Mouse (Mus musculus) neural tube, embryonic 14.5 days (tissue): ENCODE measurements around the gene Kmt2a. TPM values are rescaled to one million over a fixed set of nuclear protein-coding genes. Genes with fewer than 3 reads are reported as not detected.

Source experiments
- ATAC-seq: fragments of 200-750 bp; cut with Nextera tagmentation; 2 replicates; pipeline ENCODE4 v1.8.0; 2017; ENCODE audit warnings: low read depth, mild to moderate bottlenecking, moderate TSS enrichment, moderate library complexity
- H3K27ac ChIP-seq: fragments of 300-500 bp; sonication (generic); 2 replicates; pipeline ENCODE4 v1.5.1; 2014; ENCODE audit warnings: low read depth, mild to moderate bottlenecking, control low read depth, low read length, moderate library complexity, mixed read lengths
- H3K27me3 ChIP-seq: fragments of 300-500 bp; sonication (generic); 2 replicates; pipeline ENCODE4 v1.6.1; 2014; ENCODE audit warnings: low read length; ENCODE audit not compliant: control insufficient read depth, insufficient read depth
- H3K36me3 ChIP-seq: fragments of 300-500 bp; sonication (generic); 2 replicates; pipeline ENCODE4 v1.6.1; 2014; ENCODE audit warnings: low read length, mixed read lengths; ENCODE audit not compliant: control insufficient read depth, insufficient read depth
- H3K4me1 ChIP-seq: fragments of 300-500 bp; sonication (generic); 2 replicates; pipeline ENCODE4 v1.6.1; 2014; ENCODE audit warnings: low read length; ENCODE audit not compliant: control insufficient read depth, insufficient read depth
- H3K4me2 ChIP-seq: fragments of 300-500 bp; sonication (generic); 2 replicates; pipeline ENCODE4 v1.6.1; 2014; ENCODE audit warnings: mild to moderate bottlenecking, low read depth, low read length, control low read depth
- H3K4me3 ChIP-seq: fragments of 300-500 bp; sonication (generic); 2 replicates; pipeline ENCODE4 v1.5.1; 2014; ENCODE audit warnings: low read depth, low read length, control low read depth, mixed read lengths
- H3K9ac ChIP-seq: fragments of 300-500 bp; sonication (generic); replicated peaks from 2 replicates; pipeline ENCODE4 v1.6.1; 2014; ENCODE audit warnings: low read depth, mild to moderate bottlenecking, control low read depth, low read length, mixed read lengths
- H3K9me3 ChIP-seq: fragments of 300-500 bp; sonication (generic); 2 replicates; pipeline ENCODE4 v1.6.1; 2016; ENCODE audit warnings: low read length; ENCODE audit not compliant: control insufficient read depth
- WGBS: fragments of 180-500 bp; shearing (Covaris S2); extraction: QIAGEN DNeasy Blood & Tissue Kit; methylation state at CpG from one replicate; pipeline ENCODE4 v1.1.7; 2014; 5-methylcytosine and 5-hydroxymethylcytosine counted together
- polyA plus RNA-seq: library from polyadenylated mRNA; unstranded; fragments of >200 nt; fragmentation: Nextera tagmentation; extraction: Ambion mirVana; gene quantifications from 2 replicates; pipeline ENCODE4 v1.2.1, GENCODE M21; 2014

Kmt2a gene
- polyA plus RNA-seq, 1 experiment from 2014 or later, result 23.1 TPM

DNA sequence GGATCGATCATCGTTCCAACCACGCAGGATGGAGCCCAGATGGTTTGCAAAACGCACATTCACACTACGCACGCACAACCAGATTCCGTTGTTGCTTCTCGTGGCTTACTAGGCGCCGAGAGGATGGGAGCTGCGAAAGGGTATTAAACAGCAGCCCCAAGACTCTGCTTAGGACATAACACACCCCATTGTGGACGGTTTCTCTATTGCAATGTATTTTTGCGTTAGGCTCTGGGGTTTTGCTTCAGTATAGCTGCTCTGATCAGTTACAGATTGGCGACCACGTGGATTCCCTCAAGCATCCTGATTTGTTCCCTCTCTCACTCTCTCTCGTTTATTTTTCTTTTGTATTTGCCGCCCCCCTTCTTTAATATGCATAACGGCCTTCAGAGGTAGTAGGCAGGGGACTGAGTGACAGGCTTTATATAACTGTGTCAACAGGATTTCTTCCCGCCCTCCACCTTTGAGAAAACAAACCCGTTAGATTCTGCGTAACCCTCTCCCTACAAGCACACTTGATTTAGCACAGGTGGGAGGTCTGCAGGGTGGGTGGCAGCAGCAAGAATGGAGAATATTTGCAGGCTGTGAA, 2.0 kb upstream of the Kmt2a start:
- Histone ChIP-seq H3K27ac (peak overlapping the region; percentile 96), H3K27me3 (no peaks in the 10 kb centered on the region), H3K4me2 (peak overlapping the region; percentile 88), H3K36me3 (no peaks in the 10 kb centered on the region), H3K9me3 (no peaks in the 10 kb centered on the region), H3K4me1 (peaks cover 14% of the 10 kb centered on the region), H3K4me3 (peak overlapping the region; percentile 97), H3K9ac (peak overlapping the region; percentile 99)
- ATAC-seq, result peak; percentile 33
- under 1% methylated on average over 21 of the region's 21 CpGs for WGBS

- ATAC-seq, result peak; percentile 65
- WGBS, result under 1% methylated on average over 24 of the region's 27 CpGs
- Histone ChIP-seq H3K27me3 (no peaks in the 10 kb centered on the region), H3K4me3 (peak overlapping the region; percentile 97), H3K9ac (peak overlapping the region; percentile 99), H3K27ac (peak overlapping the region; percentile 96), H3K36me3 (no peaks in the 10 kb centered on the region), H3K9me3 (no peaks in the 10 kb centered on the region), H3K4me1 (peaks cover 20% of the 10 kb centered on the region), H3K4me2 (peak overlapping the region; percentile 88)
Observed at GRCm38 (mm10) chr9:44882436-44882980, 1.4 kb upstream of the Kmt2a start.

DNA sequence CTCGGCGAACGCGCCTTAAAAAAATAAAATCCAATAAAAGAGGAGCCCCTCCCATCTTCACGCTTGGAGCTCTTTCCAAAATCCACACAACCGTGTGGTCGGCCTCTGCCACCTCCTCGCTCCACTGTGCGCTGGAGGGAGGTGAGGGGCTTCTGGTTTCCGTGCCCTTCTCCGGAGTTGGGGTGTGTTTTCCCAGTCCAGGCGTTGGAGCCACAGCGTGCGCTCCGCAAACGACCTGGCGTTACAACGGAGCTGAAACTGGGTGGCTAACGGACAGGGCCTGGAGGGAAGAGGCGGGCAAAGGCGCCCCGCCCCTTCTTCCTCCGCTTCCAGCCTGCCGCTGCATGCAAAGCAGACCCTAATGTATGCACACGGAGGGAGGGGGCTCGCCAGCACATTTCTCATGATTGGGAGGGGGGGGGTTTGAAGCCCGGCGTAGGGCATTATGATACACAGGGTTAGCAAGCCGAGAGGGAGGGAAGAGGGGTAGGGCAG, 892 bp upstream of the Kmt2a start:
- WGBS, result 0% methylated on average over 29 of the region's 29 CpGs
- H3K9me3 ChIP-seq, result no peaks in the 10 kb centered on the region
- peak overlapping the region; percentile 88 for H3K4me2 ChIP-seq
- no peaks in the 10 kb centered on the region for H3K36me3 ChIP-seq
- H3K4me1 ChIP-seq, result peaks cover 25% of the 10 kb centered on the region
- peak overlapping the region; percentile 99 for H3K9ac ChIP-seq
- H3K27me3 ChIP-seq, result no peaks in the 10 kb centered on the region
- peak overlapping the region; percentile 96 for H3K27ac ChIP-seq
- ATAC-seq, result peak; percentile 86
- H3K4me3 ChIP-seq, result peak overlapping the region; percentile 97

DNA sequence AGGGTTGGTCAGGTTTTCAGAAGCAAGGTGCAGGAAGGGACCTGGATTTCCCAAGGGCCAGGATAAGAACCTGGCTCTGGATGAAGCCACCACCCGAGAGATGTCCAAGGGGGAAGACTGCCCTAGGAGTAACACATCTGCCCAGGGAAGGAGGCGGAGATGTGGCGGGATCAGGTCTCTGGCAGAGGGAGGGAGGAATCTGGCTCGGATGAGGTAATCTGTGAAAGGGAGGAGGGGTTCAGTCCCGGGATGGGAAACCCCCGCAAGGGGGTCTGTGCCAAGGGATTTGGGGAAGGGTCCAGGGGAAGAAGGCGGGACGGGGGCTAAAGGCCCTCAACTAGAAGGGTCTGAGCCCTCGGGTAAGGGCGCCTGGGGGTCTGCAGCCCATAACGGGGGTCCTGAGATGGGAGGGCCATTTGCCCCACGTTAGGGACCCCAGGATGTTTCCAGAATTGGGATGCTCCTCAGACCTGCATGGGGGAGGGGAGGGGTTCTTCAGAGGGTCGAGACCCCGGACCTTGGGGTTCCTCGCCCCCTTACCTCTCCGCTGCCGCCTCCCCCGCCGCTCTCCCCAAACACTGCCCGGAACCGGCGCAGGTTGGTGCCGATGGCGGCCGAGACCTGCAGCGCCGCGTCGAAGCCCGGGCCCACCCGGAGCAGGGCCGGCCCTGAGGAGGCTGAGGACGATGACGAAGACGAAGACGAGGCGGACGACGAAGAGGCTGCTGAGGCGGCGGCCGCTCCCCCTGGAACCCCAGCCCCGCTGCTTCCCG, 601 bp downstream of the Kmt2a start:
- Histone ChIP-seq H3K4me2 (peak overlapping the region; percentile 86), H3K9me3 (no peaks in the 10 kb centered on the region), H3K27me3 (no peaks in the 10 kb centered on the region), H3K4me3 (peak overlapping the region; percentile 97), H3K27ac (peak overlapping the region; percentile 96), H3K4me1 (peaks cover 40% of the 10 kb centered on the region), H3K36me3 (no peaks in the 10 kb centered on the region), H3K9ac (peak overlapping the region; percentile 99)
- ATAC-seq, result peak; percentile 14; the same call in 1 of the 2 replicates
- WGBS, result under 1% methylated on average over 34 of the region's 44 CpGs

DNA sequence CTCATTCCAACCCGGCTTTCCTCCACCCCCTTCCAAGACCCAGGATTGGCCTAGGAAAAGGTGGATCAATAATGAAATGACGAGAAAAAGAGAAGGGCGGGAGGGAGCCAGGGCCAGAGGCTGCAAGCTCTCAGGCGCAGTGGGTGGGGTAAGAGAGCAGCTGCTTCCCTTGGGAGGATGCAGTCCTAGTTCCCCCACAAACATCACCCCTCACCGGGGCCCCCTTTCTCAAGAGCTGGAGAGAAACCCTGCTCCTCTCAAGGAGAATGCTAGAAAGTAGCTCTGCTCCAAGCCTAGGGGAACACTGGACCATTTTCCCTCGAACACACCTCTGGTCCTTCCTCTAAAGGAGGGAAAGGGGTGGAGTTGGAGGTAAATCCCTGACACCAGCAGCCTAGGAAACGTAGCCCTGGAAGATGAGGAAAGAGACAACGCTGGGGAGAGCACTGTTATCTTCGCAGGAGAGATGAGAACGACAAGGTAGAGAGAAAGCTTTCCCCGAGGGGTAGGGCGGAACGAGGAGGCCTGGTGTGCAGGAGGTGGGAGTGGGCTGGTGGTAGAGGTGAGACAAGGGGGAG, 1.3 kb downstream of the Kmt2a start:
- H3K4me1 ChIP-seq, result peaks cover 46% of the 10 kb centered on the region
- ATAC-seq, result no peak

GRCm38 (mm10) chr9:44878776-44879500, 2.2 kb downstream of the Kmt2a start:
- Histone ChIP-seq H3K4me2 (peak overlapping the region; percentile 86), H3K27ac (peak overlapping the region; percentile 96), H3K4me1 (peaks cover 55% of the 10 kb centered on the region), H3K9ac (peak overlapping the region; percentile 99), H3K36me3 (no peaks in the 10 kb centered on the region), H3K4me3 (peak overlapping the region; percentile 97), H3K27me3 (no peaks in the 10 kb centered on the region), H3K9me3 (no peaks in the 10 kb centered on the region)
- 11% methylated on average over 9 of the region's 9 CpGs for WGBS
- no peak for ATAC-seq

More for the DNA sequence above, 1.3 kb downstream of the Kmt2a start:
- under 1% methylated on average over 13 of the region's 13 CpGs for WGBS
- no peaks in the 10 kb centered on the region for H3K9me3 ChIP-seq
- H3K27ac ChIP-seq, result peak overlapping the region; percentile 96
- H3K36me3 ChIP-seq, result no peaks in the 10 kb centered on the region
- no peaks in the 10 kb centered on the region for H3K27me3 ChIP-seq
- peak overlapping the region; percentile 86 for H3K4me2 ChIP-seq
- peak overlapping the region; percentile 99 for H3K9ac ChIP-seq
- peak overlapping the region; percentile 97 for H3K4me3 ChIP-seq

GRCm38 (mm10) chr9:44877686-44878085, 3.4 kb downstream of the Kmt2a start:
- no peak overlapping the region; the same call in 1 of the 2 replicates for H3K4me2 ChIP-seq
- peaks cover 62% of the 10 kb centered on the region for H3K4me1 ChIP-seq
- H3K27ac ChIP-seq, result no peak overlapping the region

GRCm38 (mm10) chr9:44875476-44875875, 5.6 kb downstream of the Kmt2a start:
- Histone ChIP-seq H3K27me3 (no peaks in the 10 kb centered on the region), H3K27ac (no peak overlapping the region), H3K4me2 (no peak overlapping the region), H3K9ac (no peak overlapping the region), H3K4me3 (no peak overlapping the region), H3K4me1 (peaks cover 64% of the 10 kb centered on the region), H3K36me3 (no peaks in the 10 kb centered on the region), H3K9me3 (no peaks in the 10 kb centered on the region)
- 29% methylated on average over 7 of the region's 7 CpGs for WGBS
- ATAC-seq, result no peak

More at GRCm38 (mm10) chr9:44877686-44878085, 3.4 kb downstream of the Kmt2a start:
- H3K9ac ChIP-seq, result no peak overlapping the region
- no peaks in the 10 kb centered on the region for H3K36me3 ChIP-seq
- ATAC-seq, result no peak
- 80% methylated on average over 7 of the region's 7 CpGs for WGBS
- H3K9me3 ChIP-seq, result no peaks in the 10 kb centered on the region
- no peaks in the 10 kb centered on the region for H3K27me3 ChIP-seq
- H3K4me3 ChIP-seq, result no peak overlapping the region
